Mouse (Mus musculus) T-helper 1 cell (primary cell): ENCODE measurements around the gene Ndufs1.
"Not testable (repeated sequence)": the region's sequence is repeated elsewhere in the genome, so short reads cannot be mapped to it uniquely, and the experiment has no call there.

Source experiments
- in situ Hi-C: fragments of 300-600 bp; cut with MboI, MseI; formaldehyde crosslinking; loops from one replicate; pipeline ENCODE4 v1.15.1; 2025; ENCODE audit warnings: high pct_unique_total_duplicates

The Ndufs1 gene

DNA sequence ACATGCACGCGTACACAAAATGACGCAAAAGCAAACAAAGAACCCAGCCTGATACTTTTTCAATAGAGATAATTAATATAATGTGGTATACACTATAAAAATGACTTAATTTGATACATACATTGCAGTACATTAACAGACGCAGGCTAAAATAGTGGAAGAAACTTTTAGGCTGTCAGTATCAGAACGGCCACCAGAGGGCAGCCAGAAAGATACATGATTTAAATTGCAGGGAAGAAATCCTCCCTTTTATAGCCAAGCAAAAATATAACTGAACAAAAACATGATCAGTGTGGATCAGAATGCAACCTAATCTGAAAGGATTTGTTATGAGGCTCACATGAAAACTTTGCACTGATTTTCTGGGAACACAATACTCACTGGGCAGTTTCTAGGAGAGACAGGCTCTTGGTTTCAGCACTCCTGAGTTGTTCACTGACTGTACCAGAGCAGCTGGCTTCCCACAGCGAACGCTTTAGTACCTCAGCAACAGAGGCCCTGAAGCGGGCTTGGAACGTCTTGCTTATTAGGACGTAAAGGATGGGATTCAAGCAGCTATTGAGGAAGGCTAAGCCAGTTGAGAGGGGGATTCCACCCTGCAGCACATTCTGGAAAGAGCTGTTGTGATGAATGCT is 6.1 kb upstream of the Ndufs1 start:
- in situ Hi-C loops = loop anchor here (5.0 kb wide), 2 partner anchors 65 to 1350 kb away; partner anchors contain the start of gene Creb1

DNA sequence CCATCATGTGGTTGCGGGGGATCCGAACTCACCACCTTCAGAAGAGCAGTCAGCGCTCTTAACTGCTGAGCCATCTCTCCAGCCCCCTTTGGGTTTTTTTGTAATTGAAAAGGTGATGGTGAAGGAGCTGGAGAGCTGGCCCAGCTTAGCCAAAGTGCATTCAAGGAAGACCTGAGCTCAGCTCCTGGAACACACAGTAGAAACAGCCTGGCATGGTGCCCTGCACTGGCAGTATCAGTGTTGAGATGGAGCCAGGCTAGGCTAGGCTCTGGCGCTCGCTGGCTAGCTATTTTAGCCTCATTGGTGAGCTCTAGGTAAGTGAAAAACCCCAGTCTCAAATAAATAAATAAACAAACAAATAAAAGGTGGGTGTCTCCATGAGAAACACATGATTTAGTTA is 5.6 kb upstream of the Ndufs1 start:
- in situ Hi-C loops = loop anchor here (5.0 kb wide), 2 partner anchors 65 to 1350 kb away; partner anchors contain the start of gene Creb1

DNA sequence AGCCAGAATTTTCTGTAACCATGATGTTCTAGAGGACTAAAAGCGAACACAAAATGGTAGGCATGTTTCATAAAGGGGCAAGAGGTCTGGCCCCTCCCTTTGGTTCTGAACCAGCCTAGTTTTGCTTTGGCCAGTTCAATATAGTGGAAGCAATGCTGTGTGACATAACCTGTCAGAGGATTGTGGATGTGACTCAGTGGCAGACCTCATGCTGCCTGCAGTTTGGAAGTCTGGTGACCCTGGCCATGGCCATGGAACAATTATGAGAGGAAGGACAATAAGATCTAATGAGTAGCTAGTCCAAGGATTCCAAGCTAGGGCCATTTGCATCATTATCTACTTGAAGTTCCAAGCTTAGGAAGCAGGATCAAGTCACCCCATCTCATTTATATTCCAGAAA is 4.8 kb upstream of the Ndufs1 start:
- in situ Hi-C loops = loop anchor here (5.0 kb wide), 2 partner anchors 66 to 1351 kb away; partner anchors contain the start of gene Creb1

DNA sequence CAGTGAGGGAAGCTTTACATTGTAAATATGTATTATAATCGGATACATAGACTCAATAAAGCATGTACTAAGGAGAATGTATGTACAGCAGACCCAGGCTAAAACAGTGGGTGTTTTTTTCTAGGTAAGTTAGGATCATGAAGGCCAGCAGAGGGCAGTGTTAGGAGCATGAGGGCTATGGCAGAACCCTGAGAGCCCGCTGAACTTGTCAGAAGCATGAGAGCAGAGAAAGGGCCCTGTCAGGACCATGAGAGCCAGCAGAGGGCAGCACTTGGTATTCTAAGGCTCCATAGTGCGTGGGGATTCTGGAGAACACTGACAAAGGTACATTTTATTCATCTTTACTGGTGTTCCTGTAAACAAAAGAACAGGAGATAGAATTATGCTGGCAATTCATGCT is 4.4 kb upstream of the Ndufs1 start:
- in situ Hi-C loops = loop anchor here (5.0 kb wide), 2 partner anchors 66 to 1351 kb away; partner anchors contain the start of gene Creb1

DNA sequence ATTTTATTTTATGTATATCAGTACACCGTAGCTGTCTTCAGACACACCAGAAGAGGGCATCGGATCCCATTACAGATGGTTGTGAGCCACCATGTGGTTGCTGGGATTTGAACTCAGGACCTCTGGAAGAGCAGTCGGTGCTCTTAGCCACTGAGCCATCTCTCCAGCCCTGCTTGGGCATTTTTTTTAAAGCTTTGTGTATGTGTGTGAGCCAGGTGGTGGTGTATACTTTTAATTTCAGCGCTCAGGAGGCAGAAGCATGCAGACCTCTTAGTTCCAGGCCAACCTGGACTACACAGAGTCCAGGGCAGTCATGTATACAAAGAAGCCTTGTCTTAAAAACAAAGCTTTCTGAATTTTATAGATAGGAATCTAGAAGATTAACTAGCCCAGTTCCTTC is 3.9 kb upstream of the Ndufs1 start:
- in situ Hi-C loops = loop anchor here (5.0 kb wide), 2 partner anchors 67 to 1352 kb away; partner anchors contain the start of gene Creb1

DNA sequence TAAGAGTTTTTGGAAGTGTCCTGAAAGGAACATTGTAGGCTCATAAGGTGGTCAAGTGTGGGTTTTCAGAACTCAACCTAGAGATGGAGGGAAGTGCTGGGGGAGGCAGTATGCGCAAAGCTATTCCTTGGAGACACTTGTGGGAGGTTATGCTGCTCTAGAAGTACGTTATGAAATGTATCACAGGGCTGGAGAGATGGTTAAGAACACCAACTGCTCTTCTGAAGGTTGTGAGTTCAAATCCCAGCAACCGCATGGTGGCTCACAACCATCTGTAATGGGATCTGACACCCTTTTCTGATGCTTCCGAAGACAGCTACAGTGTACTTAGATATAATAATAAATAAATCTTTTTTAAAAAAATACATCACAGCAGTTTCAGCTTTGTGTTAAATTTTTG is 3.5 kb upstream of the Ndufs1 start:
- in situ Hi-C loops = loop anchor here (5.0 kb wide), 2 partner anchors 67 to 1352 kb away; partner anchors contain the start of gene Creb1

DNA sequence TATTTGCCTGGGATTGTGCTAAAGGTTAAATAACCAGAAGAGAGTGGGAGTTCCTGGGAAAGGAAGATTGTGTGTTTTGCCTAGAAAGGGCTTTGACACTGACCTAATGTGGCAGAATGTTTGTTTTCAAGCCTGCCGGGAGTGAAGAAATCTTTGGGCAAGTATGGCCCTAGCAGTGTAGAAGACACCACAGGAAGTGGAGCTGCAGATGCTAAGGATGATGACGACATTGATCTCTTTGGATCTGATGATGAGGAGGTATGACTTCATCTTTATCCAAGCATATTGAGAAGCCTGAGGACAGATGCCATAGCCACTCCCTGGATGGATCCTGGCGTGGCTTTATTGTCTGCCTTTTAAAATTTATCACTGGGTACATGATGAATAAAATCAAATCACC is 1.7 kb upstream of the Ndufs1 start:
- in situ Hi-C loops = no loop called here

DNA sequence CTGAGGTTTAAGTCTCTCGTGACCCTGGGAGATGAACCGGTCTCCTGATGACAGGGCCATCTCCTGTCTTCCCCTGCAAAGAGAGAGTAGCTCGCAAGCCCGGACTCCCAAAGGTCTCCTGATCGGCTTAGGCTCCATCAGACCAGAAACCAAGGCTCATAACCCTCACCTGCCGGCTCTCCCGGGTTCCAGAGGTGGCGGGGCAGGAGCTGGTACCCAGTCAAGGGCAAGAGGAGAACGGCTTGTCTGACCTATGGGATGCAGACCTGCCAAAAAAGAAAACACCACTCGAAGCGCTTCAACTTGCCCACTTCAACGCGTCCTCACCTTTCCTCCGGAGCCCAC is 402 bp downstream of the Ndufs1 start:
- in situ Hi-C loops = no loop called here

DNA sequence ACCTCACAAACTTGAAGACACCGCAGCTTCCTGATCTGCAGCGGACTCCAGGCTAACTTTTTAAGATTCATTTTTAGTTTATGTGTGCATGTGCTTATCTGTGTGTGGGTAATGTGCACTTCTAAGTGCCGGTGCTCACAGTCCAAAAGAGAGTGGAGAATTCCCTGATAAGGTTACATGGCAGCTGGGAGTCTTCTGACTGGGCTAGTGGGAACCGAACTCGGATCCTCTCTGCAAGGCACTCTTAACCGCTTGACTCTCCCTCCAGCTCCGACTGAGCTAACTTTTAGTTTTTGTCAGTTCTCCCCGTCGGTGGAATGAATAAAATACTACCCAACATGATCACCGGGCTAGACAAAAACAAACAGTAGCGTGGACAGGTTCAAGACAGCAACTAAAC is 780 bp downstream of the Ndufs1 start:
- in situ Hi-C loops = no loop called here

DNA sequence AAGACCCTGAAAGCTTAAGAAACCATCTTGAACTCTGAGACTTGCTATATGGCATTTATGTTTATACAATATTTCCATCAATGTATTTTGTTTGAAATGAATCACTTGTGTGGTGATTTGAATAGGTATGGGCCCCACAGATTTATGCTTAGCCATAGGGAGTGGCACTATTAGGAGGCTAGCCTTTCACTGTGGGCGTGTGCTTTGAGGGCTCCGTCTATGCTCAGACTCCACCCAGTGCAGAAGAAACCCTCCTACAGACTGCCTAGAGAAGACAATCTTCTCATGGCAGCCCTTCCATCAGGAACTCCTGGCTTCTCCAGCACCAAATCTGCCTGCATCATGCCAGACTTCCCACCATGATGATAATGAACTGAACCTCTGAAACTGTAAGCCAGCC is 8.0 kb downstream of the Ndufs1 start:
- in situ Hi-C loops = no loop called here

DNA sequence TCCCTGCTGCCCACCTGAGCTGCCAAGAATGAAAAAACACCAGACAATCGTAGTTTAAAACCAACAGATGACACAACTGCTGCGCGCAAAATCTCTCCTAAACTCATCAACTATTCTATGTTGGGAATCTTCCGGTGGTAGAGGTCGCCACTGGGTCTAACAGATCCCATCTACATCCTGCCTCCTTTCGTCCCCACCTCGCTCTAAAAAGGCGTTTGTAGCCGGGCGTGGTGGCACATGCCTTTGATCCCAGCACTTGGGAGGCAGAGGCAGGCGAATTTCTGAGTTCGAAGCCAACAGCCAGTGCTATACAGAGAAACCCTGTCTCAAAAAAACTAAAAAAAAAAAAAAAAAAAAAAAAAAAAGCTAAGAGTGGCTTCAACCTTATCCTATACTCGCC is 36.4 kb downstream of the Ndufs1 start:
- in situ Hi-C loops = no loop called here

DNA sequence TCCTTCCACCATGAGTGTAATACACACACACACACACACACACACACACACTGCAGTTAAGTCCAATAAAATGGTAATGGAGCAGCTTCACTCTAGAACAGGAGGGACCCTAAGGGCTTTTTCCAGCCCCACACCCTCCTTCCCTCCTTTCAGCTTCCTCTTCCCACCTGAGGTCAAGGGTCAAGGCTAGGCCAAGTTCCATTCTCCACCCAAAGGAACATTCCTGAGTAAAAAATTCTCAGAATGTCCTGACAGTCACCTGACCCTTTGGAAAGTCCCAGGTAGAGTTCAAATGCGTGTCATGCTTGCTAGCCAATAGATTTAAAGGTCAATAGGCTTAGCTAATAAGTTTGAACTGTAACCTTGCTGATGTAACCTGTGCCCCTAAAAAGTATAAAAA is 38.0 kb downstream of the Ndufs1 start:
- in situ Hi-C loops = not testable (repeated sequence)

DNA sequence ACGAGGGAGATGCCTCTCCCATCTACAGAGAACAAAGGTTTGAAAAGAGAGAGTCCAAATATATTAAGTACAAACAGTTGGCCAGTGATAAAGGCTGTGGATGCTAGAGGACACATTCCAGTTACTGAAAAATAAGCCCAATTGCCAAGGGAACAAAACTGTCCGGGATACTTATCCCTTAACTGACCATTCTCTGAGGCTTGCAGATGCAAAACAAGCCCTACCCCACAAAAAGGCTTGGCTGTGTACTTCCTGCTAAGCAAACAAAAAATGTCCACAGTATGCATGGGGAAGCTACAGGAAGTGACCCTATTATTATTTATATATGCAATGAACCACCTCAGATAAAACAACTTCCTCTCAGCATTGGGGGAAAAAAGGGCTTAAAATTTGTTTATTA is 38.7 kb downstream of the Ndufs1 start:
- in situ Hi-C loops = no loop called here

DNA sequence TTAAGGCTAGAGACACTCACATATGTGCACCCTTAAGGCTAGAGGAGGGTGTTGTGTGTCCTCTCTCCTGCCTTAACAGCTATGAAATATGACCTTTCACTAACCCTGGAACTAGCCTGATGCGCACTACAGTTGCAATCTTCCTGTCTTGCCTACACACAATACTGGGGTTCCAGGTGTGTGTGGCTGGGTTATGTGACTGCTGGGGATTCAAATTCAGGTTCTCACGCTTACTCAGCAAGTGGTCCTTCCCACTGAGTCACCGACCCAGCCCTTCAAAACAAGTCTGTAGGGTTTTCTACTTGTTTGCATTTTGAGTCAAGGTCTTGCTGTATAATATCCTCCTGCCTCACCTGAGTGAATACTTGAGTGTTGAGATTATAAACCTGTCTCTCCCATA is 42.1 kb downstream of the Ndufs1 start:
- in situ Hi-C loops = no loop called here

DNA sequence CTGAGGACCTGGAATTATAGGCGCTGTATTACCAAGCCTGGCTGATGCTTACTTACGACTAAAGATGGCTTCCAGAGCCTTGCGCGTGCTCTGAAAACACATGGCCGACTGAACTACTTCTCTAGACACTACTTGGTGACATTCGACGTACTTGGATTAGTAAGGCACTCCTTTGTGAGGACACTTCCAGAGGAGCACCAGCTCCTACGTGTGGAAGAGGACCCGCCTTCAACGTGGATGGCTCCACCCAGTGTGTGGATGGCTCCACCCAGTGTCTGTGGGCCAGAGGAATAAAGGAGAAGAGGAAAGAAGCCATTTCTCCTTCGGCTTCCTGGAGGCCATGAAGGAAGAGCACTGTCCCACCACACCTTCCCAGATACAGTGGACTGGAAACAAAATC is 44.9 kb downstream of the Ndufs1 start:
- in situ Hi-C loops = no loop called here

DNA sequence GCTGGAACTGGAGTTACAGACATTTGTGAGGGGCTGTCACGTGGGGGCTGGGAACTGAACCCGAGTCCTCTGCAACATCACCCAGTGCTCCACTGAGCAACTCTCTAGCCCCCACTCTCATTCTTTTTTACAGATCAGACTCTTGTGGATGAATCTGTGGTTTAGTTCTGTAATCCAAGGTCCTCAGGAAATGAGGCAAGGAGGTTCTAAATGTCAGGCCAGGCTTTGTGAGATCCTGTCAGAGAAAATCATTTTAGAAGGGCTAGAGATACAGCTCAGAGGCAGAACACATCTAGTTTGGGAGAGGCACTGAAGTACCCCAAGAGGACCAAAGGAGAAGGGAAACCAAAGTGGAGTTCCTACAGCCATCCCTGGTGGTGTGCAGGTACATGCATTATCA is 45.8 kb downstream of the Ndufs1 start:
- in situ Hi-C loops = no loop called here

DNA sequence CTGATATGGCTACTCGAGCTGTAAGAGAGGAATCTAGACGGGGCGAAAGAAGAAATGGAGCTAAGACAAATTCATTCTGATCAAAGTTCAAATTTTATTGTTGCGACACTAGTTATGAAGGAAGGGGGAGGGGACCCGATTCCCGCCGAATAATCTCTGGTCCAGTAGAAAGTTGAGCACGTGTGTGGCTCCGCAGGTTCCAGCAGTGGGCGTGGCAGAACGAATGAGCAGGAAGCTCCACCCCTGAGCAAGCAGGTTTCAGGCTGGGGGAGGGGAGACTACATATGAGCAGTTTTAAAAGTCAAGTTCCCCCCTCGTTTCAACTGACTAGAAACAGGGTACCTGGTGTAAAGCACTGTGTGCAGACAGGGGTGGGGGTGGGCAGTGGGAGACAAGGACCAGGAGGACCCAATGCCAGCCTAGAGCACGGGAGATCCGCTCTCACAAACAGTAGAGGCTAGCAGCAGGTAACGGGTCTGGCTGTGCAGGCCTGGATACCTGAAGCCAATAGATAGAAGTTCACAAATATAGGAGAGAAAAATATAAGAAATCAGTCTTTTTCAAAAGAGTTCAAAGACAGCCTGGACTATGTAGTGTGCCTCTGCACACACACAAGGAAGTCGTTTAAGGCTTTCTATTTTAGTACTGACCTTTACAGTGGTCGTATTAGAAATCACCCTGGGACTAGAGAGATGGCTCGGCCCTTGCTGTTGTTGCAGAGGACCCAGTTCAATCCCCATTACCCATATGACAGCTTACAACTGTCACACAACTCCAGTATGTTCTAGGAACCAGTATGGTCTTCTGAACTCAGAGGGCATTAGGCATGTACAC is 46.6 kb downstream of the Ndufs1 start:
- in situ Hi-C loops = no loop called here

DNA sequence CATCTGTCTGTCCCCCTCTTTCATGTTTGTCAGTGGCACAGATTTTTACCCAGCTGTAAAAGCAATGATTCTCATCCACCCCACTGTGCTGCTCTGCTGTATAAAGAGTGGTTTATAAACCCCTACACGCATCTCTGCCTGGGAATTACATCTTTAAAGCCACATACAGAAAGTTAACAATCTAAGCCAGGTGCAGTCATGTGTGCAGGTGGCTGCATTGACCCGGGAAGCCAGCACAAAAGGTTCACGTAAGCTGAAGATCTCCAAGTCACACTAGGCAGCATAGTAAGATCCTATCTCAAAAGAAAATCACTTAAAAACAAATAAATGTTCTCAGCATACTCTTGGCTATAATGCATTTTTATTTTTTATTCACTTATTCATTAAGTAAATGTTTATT is 47.4 kb downstream of the Ndufs1 start:
- in situ Hi-C loops = no loop called here

DNA sequence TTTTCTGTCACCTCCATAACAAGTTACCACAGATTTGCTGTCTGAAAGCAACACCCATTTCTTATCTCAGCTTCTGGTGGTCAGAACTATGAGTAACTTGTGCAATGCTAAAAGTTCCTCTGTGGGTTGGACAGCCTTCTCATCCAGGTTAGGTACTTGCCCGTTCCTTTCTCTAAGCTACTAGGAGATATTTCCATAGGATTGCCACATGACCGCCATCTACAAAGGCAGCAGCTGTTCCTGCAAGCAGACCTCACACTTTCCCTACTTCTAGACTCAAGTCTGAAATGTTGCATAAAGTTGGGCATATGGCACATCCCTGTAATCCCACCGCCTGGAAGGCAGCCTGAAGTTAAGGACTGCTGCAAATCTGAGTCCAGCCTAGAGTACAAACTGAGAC is 50.4 kb downstream of the Ndufs1 start:
- in situ Hi-C loops = no loop called here

DNA sequence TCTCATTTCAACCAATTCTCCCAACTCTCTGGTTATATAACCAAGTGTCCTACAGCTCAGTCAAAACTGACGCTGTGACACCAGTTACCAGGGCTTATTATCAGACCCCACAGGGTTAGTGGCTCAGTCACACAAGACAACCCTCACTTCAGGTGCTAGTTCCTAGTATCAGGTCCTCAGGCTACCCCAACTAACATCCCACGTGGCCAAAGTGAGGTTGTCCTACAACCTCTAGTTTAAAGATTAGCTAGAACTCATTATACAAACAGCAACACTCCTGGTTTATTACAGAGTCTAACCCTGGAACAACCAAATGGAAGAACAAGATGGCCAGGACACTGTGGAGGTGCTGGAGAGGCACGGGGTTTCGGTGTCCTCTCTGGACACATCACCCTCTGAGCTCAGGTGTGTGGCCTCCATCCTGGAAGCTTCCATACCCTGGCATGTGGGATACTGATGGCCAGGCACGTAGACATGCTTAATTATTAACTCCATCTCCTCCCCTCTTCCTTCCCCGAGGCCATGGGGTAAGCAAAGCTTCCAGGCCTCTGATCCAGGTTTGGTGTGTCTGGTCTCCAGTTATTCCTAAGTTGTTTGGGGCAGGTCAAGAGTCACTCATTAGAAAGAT is 52.7 kb downstream of the Ndufs1 start:
- in situ Hi-C loops = no loop called here

DNA sequence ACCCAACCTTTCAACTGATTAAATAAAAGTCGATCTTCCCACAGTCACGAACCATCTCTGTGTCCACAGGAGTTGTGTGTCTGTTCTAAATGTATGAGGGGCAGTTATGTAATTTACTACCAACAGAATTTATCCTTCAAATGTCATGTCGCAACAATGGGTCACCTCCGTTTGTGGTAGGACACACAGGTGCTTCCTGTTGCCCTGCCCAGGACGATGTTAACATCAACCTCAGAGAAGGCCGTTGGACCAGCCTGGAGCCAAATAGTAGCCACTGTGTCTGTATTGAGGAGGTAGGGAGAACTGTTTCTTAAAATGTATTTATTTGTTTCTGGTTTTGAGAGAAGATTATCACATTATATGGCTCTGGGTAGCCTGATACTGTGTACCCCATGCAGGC is 54.6 kb downstream of the Ndufs1 start:
- in situ Hi-C loops = no loop called here

DNA sequence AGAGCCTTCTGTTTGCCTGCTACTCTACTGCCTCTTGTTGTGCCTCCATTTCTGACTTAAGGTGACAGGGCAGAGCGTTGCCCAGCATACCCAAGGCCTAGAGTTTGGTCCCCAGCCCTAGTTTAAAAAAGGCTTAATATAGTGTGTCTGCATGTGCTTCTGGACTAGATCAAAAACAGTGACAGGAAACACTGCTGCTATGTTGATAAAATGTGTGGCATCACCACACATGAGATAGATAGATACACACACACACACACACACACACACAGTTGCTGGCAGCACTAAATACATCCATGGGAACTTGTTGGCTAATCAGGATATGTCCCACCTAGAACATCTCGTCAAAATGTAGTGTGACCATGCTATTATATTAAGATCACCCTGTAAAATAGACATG is 56.3 kb downstream of the Ndufs1 start:
- in situ Hi-C loops = no loop called here

DNA sequence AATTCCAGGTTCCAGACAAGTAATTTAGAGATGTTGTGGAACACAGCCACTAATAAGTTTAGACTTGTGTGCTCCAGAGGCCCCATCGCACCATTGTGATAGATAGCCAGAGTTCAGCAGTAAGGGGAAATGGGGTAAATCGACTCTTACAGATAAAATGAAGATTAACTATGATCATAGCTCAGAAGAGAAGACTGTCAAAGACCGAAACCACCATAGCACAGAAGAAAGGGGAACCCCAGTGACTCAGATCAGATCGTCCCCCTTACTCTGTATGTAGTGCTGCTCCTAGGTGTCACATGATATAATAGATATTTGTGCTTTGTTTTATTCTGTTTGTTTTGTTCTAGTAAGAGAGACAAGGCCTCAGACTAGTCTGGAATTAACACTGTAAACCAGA is 57.0 kb downstream of the Ndufs1 start:
- in situ Hi-C loops = no loop called here
